8 mouse cellular contexts compared by ENCODE assay signal in genomic region chr7:108934836-108935235, GRCm38 (mm10). TPM values are rescaled to one million over a fixed set of nuclear protein-coding genes. Genes with fewer than 3 reads are reported as not detected.
DNase-seq lines count a peak whose midpoint lies in the region; ATAC-seq and TF ChIP-seq lines count a peak whose summit lies in the region.

No protein-coding gene starts in this region.

- peak overlapping the region; percentile 96 for H3K9ac ChIP-seq in liver, adult 2 months (ENCODE audit: low read depth, low read length)
- H3K9ac ChIP-seq in embryonic facial prominence, embryonic 13.5 days: peak overlapping the region; percentile 98
- H3K9ac ChIP-seq in kidney, embryonic 14.5 days (ENCODE audit: low read depth, low read length): peak overlapping the region; percentile 96
- peak overlapping the region; percentile 92 for H3K9ac ChIP-seq in midbrain, embryonic 14.5 days (replicated peaks; ENCODE audit: low read length)

- H3K9me3 ChIP-seq in embryonic facial prominence, embryonic 13.5 days: no peaks in the 10 kb centered on the region
- no peaks in the 10 kb centered on the region for H3K9me3 ChIP-seq in kidney, embryonic 14.5 days (ENCODE audit: control insufficient read depth, low read length)
- no peaks in the 10 kb centered on the region for H3K9me3 ChIP-seq in midbrain, embryonic 14.5 days (ENCODE audit: control insufficient read depth, low read length)

- intact Hi-C loops in left cerebral cortex, postnatal 14 days (cut with DNase I): loop anchor here (5.0 kb wide), 1 partner anchor 118 kb away; no protein-coding TSS in a partner anchor

- TF ChIP-seq CTCF in liver, adult 2 months (IDR thresholded peaks at IDR 0.05; ENCODE audit: low read depth, low read length): no peak

- H3K79me2 ChIP-seq in liver, adult 2 months (ENCODE audit: control insufficient read depth, insufficient read depth, low read length): peaks cover 8% of the 10 kb centered on the region; the same call in 1 of the 2 replicates

- H3K4me1 ChIP-seq in liver, adult 2 months (ENCODE audit: control insufficient read depth, insufficient read depth, low read length): peaks cover 10% of the 10 kb centered on the region
- H3K4me1 ChIP-seq in embryonic facial prominence, embryonic 13.5 days: peaks cover 15% of the 10 kb centered on the region
- H3K4me1 ChIP-seq in kidney, embryonic 14.5 days (ENCODE audit: control insufficient read depth, insufficient read depth, low read length): peaks cover 16% of the 10 kb centered on the region
- H3K4me1 ChIP-seq in midbrain, embryonic 14.5 days (ENCODE audit: control insufficient read depth, insufficient read depth, low read length): peaks cover 13% of the 10 kb centered on the region

- 3% methylated on average over 8 of the region's 8 CpGs for WGBS in liver, adult 2 months
- WGBS in embryonic facial prominence, embryonic 13.5 days: 2% methylated on average over 8 of the region's 8 CpGs
- 2% methylated on average over 8 of the region's 8 CpGs for WGBS in kidney, embryonic 14.5 days
- WGBS in midbrain, embryonic 14.5 days: 7% methylated on average over 8 of the region's 8 CpGs

- no peak for ATAC-seq in embryonic facial prominence, embryonic 13.5 days (ENCODE audit: insufficient number of reproducible peaks, insufficient read depth, low FRiP score, low TSS enrichment, low read depth)
- ATAC-seq in kidney, embryonic 14.5 days (ENCODE audit: low FRiP score, low TSS enrichment): peak; percentile 6; the same call in 1 of the 2 replicates
- no peak for ATAC-seq in midbrain, embryonic 14.5 days (ENCODE audit: low FRiP score, low TSS enrichment)

- H3K27ac ChIP-seq in liver, adult 2 months (replicated peaks; ENCODE audit: insufficient read depth, low read depth, low read length): peak overlapping the region; percentile 58; the same call in 1 of the 2 replicates
- H3K27ac ChIP-seq in embryonic facial prominence, embryonic 13.5 days: peak overlapping the region; percentile 70
- peak overlapping the region; percentile 59; the same call in 1 of the 2 replicates for H3K27ac ChIP-seq in kidney, embryonic 14.5 days (ENCODE audit: low read depth, low read length)
- H3K27ac ChIP-seq in midbrain, embryonic 14.5 days (replicated peaks; ENCODE audit: low read depth, low read length): peak overlapping the region; percentile 81

- H3K36me3 ChIP-seq in liver, adult 2 months (ENCODE audit: control insufficient read depth, insufficient read depth, low read length): peaks cover 19% of the 10 kb centered on the region
- peaks cover 33% of the 10 kb centered on the region for H3K36me3 ChIP-seq in embryonic facial prominence, embryonic 13.5 days
- H3K36me3 ChIP-seq in kidney, embryonic 14.5 days (ENCODE audit: control insufficient read depth, insufficient read depth, low read length): peaks cover 28% of the 10 kb centered on the region
- H3K36me3 ChIP-seq in midbrain, embryonic 14.5 days (ENCODE audit: control insufficient read depth, insufficient read depth, low read length): peaks cover 27% of the 10 kb centered on the region

- no peak for TF ChIP-seq POLR2A in liver, adult 2 months (IDR thresholded peaks at IDR 0.05; ENCODE audit: extremely low read depth, insufficient read depth, low read length)

- peak overlapping the region; percentile 94 for H3K4me3 ChIP-seq in liver, adult 2 months (ENCODE audit: insufficient read depth, low read depth, low read length)
- peak overlapping the region; percentile 100 for H3K4me3 ChIP-seq in embryonic facial prominence, embryonic 13.5 days
- peak overlapping the region; percentile 88 for H3K4me3 ChIP-seq in kidney, embryonic 14.5 days (ENCODE audit: low read length)
- peak overlapping the region; percentile 94 for H3K4me3 ChIP-seq in midbrain, embryonic 14.5 days (replicated peaks; ENCODE audit: low read depth, low read length)

- DNase-seq in liver, adult 2 months (ENCODE audit: extremely low read depth, low read depth, low spot score): peak; percentile 53
- no peak for DNase-seq in liver
- DNase-seq in midbrain, embryonic 14.5 days: no peak
- DNase-seq in layer of hippocampus, postnatal 36 days: no peak
- no peak for DNase-seq in spleen, postnatal 10 days (ENCODE audit: low spot score in 2 of 2)
- no peak for DNase-seq in left cerebral cortex, postnatal 14 days (ENCODE audit: low spot score in 2 of 2)

- peak overlapping the region; percentile 80 for H3K4me2 ChIP-seq in embryonic facial prominence, embryonic 13.5 days
- peak overlapping the region; percentile 82 for H3K4me2 ChIP-seq in kidney, embryonic 14.5 days (replicated peaks; ENCODE audit: low read depth, low read length)
- peak overlapping the region; percentile 66 for H3K4me2 ChIP-seq in midbrain, embryonic 14.5 days (ENCODE audit: low read length)

- H3K27me3 ChIP-seq in liver, adult 2 months (ENCODE audit: control insufficient read depth, insufficient read depth, low read length): no peaks in the 10 kb centered on the region
- H3K27me3 ChIP-seq in embryonic facial prominence, embryonic 13.5 days: no peaks in the 10 kb centered on the region
- no peaks in the 10 kb centered on the region for H3K27me3 ChIP-seq in kidney, embryonic 14.5 days (ENCODE audit: control insufficient read depth, insufficient read depth, low read length)
- H3K27me3 ChIP-seq in midbrain, embryonic 14.5 days (ENCODE audit: control insufficient read depth, insufficient read depth, low read length): no peaks in the 10 kb centered on the region

RNA-seq across cellular contexts. Expression of gene Eif3f, which starts 0.6 kb away (rescaled TPM):
- 20.6 and 31.7 TPM in 2 replicates for total RNA-seq in liver, adult 2 months (2014; rRNA removed)
- polyA plus RNA-seq in liver, adult 2 months (2012; rRNA removed): 47.2 and 48.1 TPM in 2 replicates
- polyA plus RNA-seq in embryonic facial prominence, embryonic 13.5 days (2015; fragmentation: Nextera tagmentation; extraction: Ambion mirVana): 93.2 and 111 TPM in 2 replicates
- polyA plus RNA-seq in kidney, embryonic 14.5 days (2014; fragmentation: Nextera tagmentation; extraction: Ambion mirVana): 91.7 and 109 TPM in 2 replicates
- polyA plus RNA-seq in midbrain, embryonic 14.5 days (2014; fragmentation: Nextera tagmentation; extraction: Ambion mirVana): 81.3 and 94.1 TPM in 2 replicates
- 10 to 100 TPM; 86.8 to 93.7 TPM for total RNA-seq in layer of hippocampus, postnatal 36 days (2021)
- 10 to 100 TPM; 97.5 to 98.9 TPM for total RNA-seq in left cerebral cortex, postnatal 14 days (2021)

RNA-seq across cellular contexts. Expression of gene Nlrp10, which starts 4.9 kb away (rescaled TPM):
- under 0.01 and 0.09 TPM in 2 replicates for total RNA-seq in liver, adult 2 months (2014; rRNA removed)
- polyA plus RNA-seq in liver, adult 2 months (2012; rRNA removed): not detected in 2 replicates
- 0.11 TPM in 2 replicates for polyA plus RNA-seq in embryonic facial prominence, embryonic 13.5 days (2015; fragmentation: Nextera tagmentation; extraction: Ambion mirVana)
- not detected in 2 replicates for polyA plus RNA-seq in kidney, embryonic 14.5 days (2014; fragmentation: Nextera tagmentation; extraction: Ambion mirVana)
- 0.04 TPM in 1 of 2 replicates, not detected in the other for polyA plus RNA-seq in midbrain, embryonic 14.5 days (2014; fragmentation: Nextera tagmentation; extraction: Ambion mirVana)
- total RNA-seq in layer of hippocampus, postnatal 36 days (2021): under 1 TPM; 0.32 to 0.35 TPM
- total RNA-seq in left cerebral cortex, postnatal 14 days (2021): under 1 TPM; 0.33 to 0.61 TPM

RNA-seq across cellular contexts. Expression of gene Tub, which starts 15.3 kb away (rescaled TPM):
- under 0.01 and 0.07 TPM in 2 replicates for total RNA-seq in liver, adult 2 months (2014; rRNA removed)
- not detected in 2 replicates for polyA plus RNA-seq in liver, adult 2 months (2012; rRNA removed)
- polyA plus RNA-seq in embryonic facial prominence, embryonic 13.5 days (2015; fragmentation: Nextera tagmentation; extraction: Ambion mirVana): 3.9 and 4.3 TPM in 2 replicates
- 0.49 and 0.81 TPM in 2 replicates for polyA plus RNA-seq in kidney, embryonic 14.5 days (2014; fragmentation: Nextera tagmentation; extraction: Ambion mirVana)
- polyA plus RNA-seq in midbrain, embryonic 14.5 days (2014; fragmentation: Nextera tagmentation; extraction: Ambion mirVana): 39.3 and 47.4 TPM in 2 replicates
- 100 to 1,000 TPM; 181 to 205 TPM for total RNA-seq in layer of hippocampus, postnatal 36 days (2021)
- 100 to 1,000 TPM; 140 to 148 TPM for total RNA-seq in left cerebral cortex, postnatal 14 days (2021)

RNA-seq across cellular contexts. Expression of gene Olfr519, which starts 40.6 kb away (rescaled TPM):
- not detected in 2 replicates for total RNA-seq in liver, adult 2 months (2014; rRNA removed)
- not detected in 2 replicates for polyA plus RNA-seq in liver, adult 2 months (2012; rRNA removed)
- not detected in 2 replicates for polyA plus RNA-seq in embryonic facial prominence, embryonic 13.5 days (2015; fragmentation: Nextera tagmentation; extraction: Ambion mirVana)
- polyA plus RNA-seq in kidney, embryonic 14.5 days (2014; fragmentation: Nextera tagmentation; extraction: Ambion mirVana): not detected in 2 replicates
- not detected in 2 replicates for polyA plus RNA-seq in midbrain, embryonic 14.5 days (2014; fragmentation: Nextera tagmentation; extraction: Ambion mirVana)
- not detected for total RNA-seq in layer of hippocampus, postnatal 36 days (2021)
- not detected for total RNA-seq in left cerebral cortex, postnatal 14 days (2021)

RNA-seq across cellular contexts. Expression of gene Olfr518, which starts 50.0 kb away (rescaled TPM):
- not detected in 2 replicates for total RNA-seq in liver, adult 2 months (2014; rRNA removed)
- not detected in 2 replicates for polyA plus RNA-seq in liver, adult 2 months (2012; rRNA removed)
- not detected in 2 replicates for polyA plus RNA-seq in embryonic facial prominence, embryonic 13.5 days (2015; fragmentation: Nextera tagmentation; extraction: Ambion mirVana)
- polyA plus RNA-seq in kidney, embryonic 14.5 days (2014; fragmentation: Nextera tagmentation; extraction: Ambion mirVana): not detected in 2 replicates
- polyA plus RNA-seq in midbrain, embryonic 14.5 days (2014; fragmentation: Nextera tagmentation; extraction: Ambion mirVana): not detected in 2 replicates
- not detected for total RNA-seq in layer of hippocampus, postnatal 36 days (2021)
- not detected for total RNA-seq in left cerebral cortex, postnatal 14 days (2021)
